ENCODE assay signal across 27 mouse cellular contexts in the genomic region with DNA sequence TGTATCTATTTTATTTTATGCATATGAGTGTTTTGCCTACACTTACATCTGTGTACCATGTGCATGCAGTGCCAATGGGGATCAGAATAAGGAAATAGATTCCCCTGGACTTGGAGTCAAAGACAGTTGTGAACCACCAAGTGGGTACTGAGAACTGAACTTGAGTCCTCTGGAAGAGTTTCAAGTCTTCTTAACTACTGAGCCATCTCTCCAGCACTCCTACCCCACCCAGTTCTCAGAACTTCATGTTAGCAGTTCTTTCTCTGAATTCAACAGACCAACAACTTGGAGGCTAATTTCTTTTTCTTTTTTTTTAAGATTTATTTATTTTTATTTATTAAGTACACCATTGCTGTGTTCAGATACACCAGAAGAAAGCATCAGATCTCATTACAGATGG.
DNase-seq lines count a peak whose midpoint lies in the region; ATAC-seq and TF ChIP-seq lines count a peak whose summit lies in the region.
"Had no signal": no experiment of that assay in that cellular context is flagged by ENCODE, and none has a peak within 500 bp of the region (broad histone marks: within the 10 kb centered on the region; RNA-seq: fewer than 3 reads in every experiment).

No protein-coding gene starts in this region.

- H3K4me1 ChIP-seq in G1E (ENCODE audit: insufficient read depth, low read depth, low read length) = peaks cover 32% of the 10 kb centered on the region
- H3K4me1 ChIP-seq: embryonic facial prominence, embryonic 13.5 days; embryonic facial prominence, embryonic 15.5 days; forebrain, embryonic 10.5 days; forebrain, embryonic 12.5 days had no signal

- intact Hi-C loops in heart, postnatal 25 days (cut with DNase I) = no loop called here

- TF ChIP-seq CTCF in G1E (IDR thresholded peaks at IDR 0.05; ENCODE audit: low read depth, low read length) = no peak

- no peaks in the 10 kb centered on the region for H3K27me3 ChIP-seq in G1E (ENCODE audit: insufficient read depth, low read length)
- H3K27me3 ChIP-seq: CH12.LX; embryonic facial prominence, embryonic 13.5 days; embryonic facial prominence, embryonic 15.5 days; forebrain, embryonic 12.5 days; Patski had no signal

- peak; percentile 59 for ATAC-seq in G1E (ENCODE audit: extremely low read depth, insufficient number of reproducible peaks, low FRiP score, poor library complexity, severe bottlenecking)
- ATAC-seq: activated CD4-positive, CD25-positive, alpha-beta regulatory T cell, adult 4 months; CD4-positive, CD25-positive, alpha-beta regulatory T cell, adult 4 months; forebrain, embryonic 14.5 days; forebrain, embryonic 16.5 days; Patski had no signal

- peak; percentile 24 for DNase-seq in heart, adult 11 months
- DNase-seq in heart, postnatal 25 days (ENCODE audit: low spot score) = no peak
- no peak for DNase-seq in G1E (ENCODE audit: low spot score)
- DNase-seq in c-Kit-positive CD71-positive TER-119-negative erythroid progenitor cells, embryonic 14.5 days (ENCODE audit: low read depth) = peak; percentile 16
- no peak for DNase-seq in kidney, postnatal 14 days
- DNase-seq: adrenal gland, adult 8-10 months; adrenal gland, postnatal 14 days; adrenal gland, postnatal 36 days; B cell, adult 2 months; cerebellum, adult 11 months; cerebellum, adult 18-20 months; cerebellum, adult 8-10 months; cerebellum, adult 9-11 months; cerebellum, postnatal 14 days; cerebellum, postnatal 36 days; embryo, embryonic 11 days had no signal

- H3K36me3 ChIP-seq in G1E (replicated peaks) = no peaks in the 10 kb centered on the region
- H3K36me3 ChIP-seq: embryonic facial prominence, embryonic 13.5 days; embryonic facial prominence, embryonic 15.5 days; forebrain, embryonic 10.5 days; forebrain, embryonic 12.5 days had no signal

- no peaks in the 10 kb centered on the region for H3K9me3 ChIP-seq in G1E (replicated peaks)
- H3K9me3 ChIP-seq: embryonic facial prominence, embryonic 13.5 days; embryonic facial prominence, embryonic 15.5 days; forebrain, embryonic 10.5 days; forebrain, embryonic 12.5 days had no signal

- H3K4me3 ChIP-seq in G1E (ENCODE audit: low read depth, low read length) = no peak overlapping the region
- H3K4me3 ChIP-seq: embryonic facial prominence, embryonic 13.5 days; embryonic facial prominence, embryonic 15.5 days; erythroblast, embryonic 14.5 days; forebrain, embryonic 10.5 days; forebrain, embryonic 12.5 days had no signal

Comparison
In these comparisons a context has a peak if more than half of its experiments do, and no peak if none do; other contexts are left out.
1. DNase-seq: peak in heart, adult 11 months (single experiment) and c-Kit-positive CD71-positive TER-119-negative erythroid progenitor cells, embryonic 14.5 days (single experiment); none in heart, postnatal 25 days (single experiment), G1E (single experiment) and kidney, postnatal 14 days (single experiment).